Mouse (Mus musculus) MEL (cell line): ENCODE data around the gene Cckar. TPM values are rescaled to one million over a fixed set of nuclear protein-coding genes. Genes with fewer than 3 reads are reported as not detected.

Experiments
- DNase-seq: peaks from one replicate; pipeline ENCODE4 v3.0.0; 2011; ENCODE audit warnings: low read depth, low spot score
- H3K27ac ChIP-seq: 2 replicates; pipeline ENCODE4 v1.5.1; 2012; ENCODE audit warnings: low read depth, mild to moderate bottlenecking, control low read depth, low read length, moderate library complexity; ENCODE audit not compliant: control insufficient read depth
- H3K27me3 ChIP-seq, 2 experiments: fragments of 150-350 bp in 1 of 2; sonication (generic) in 1 of 2; 2 replicates each; pipeline ENCODE4 v1.6.1; 2012; ENCODE audit warnings: low read length in 2 of 2, mild to moderate bottlenecking in 2 of 2, improper control_type of control experiment in 1 of 2, moderate library complexity in 1 of 2; ENCODE audit not compliant: insufficient read depth in 2 of 2, control insufficient read depth in 1 of 2
- H3K36me3 ChIP-seq, 2 experiments: 2 replicates each; pipeline ENCODE4 v1.6.1; 2012 to 2014; ENCODE audit warnings: low read length in 2 of 2, improper control_type of control experiment in 1 of 2, inconsistent platforms in 1 of 2, mild to moderate bottlenecking in 1 of 2; ENCODE audit not compliant: insufficient read depth in 2 of 2, control insufficient read depth in 1 of 2
- H3K4me1 ChIP-seq, 2 experiments: fragments of 150-350 bp in 1 of 2; sonication (generic) in 1 of 2; 2 replicates each; pipeline ENCODE4 v1.6.1; 2012; ENCODE audit warnings: low read length in 2 of 2, improper control_type of control experiment in 1 of 2, mild to moderate bottlenecking in 1 of 2; ENCODE audit not compliant: insufficient read depth in 2 of 2, control insufficient read depth in 1 of 2
- H3K4me3 ChIP-seq, 2 experiments: fragments of 150-350 bp in 1 of 2; sonication (generic) in 1 of 2; 2 replicates each; pipeline ENCODE4 v1.5.1; 2012; ENCODE audit warnings: low read depth in 2 of 2, low read length in 2 of 2, mild to moderate bottlenecking in 2 of 2, moderate library complexity in 2 of 2, control low read depth in 1 of 2, improper control_type of control experiment in 1 of 2; ENCODE audit not compliant: control insufficient read depth in 1 of 2, insufficient read depth in 1 of 2
- H3K79me2 ChIP-seq: 2 replicates; pipeline ENCODE4 v1.6.1; 2012; ENCODE audit warnings: mild to moderate bottlenecking, low read length, moderate library complexity; ENCODE audit not compliant: control insufficient read depth, poor library complexity, insufficient read depth
- H3K9ac ChIP-seq: 2 replicates; pipeline ENCODE4 v1.6.1; 2012; ENCODE audit warnings: low read depth, mild to moderate bottlenecking, control low read depth, low read length, moderate library complexity; ENCODE audit not compliant: control insufficient read depth, poor library complexity, severe bottlenecking
- H3K9me3 ChIP-seq: fragments of 150-350 bp; sonication (generic); replicated peaks from 2 replicates; pipeline ENCODE4 v1.6.1; 2012; ENCODE audit warnings: mild to moderate bottlenecking, low read length, improper control_type of control experiment, moderate library complexity; ENCODE audit not compliant: insufficient read depth
- BHLHE40 ChIP-seq: IDR thresholded peaks from 2 replicates; pipeline ENCODE4 v1.6.1; 2012; ENCODE audit warnings: low read depth, mild to moderate bottlenecking, inconsistent platforms, low read length, improper control_type of control experiment, borderline replicate concordance
- CHD1 ChIP-seq: IDR thresholded peaks from 2 replicates; pipeline ENCODE4 v1.6.1; 2012; ENCODE audit warnings: low read depth, mild to moderate bottlenecking, inconsistent platforms, low read length, improper control_type of control experiment
- CHD2 ChIP-seq: IDR thresholded peaks from 2 replicates; pipeline ENCODE4 v1.6.1; 2011; ENCODE audit warnings: low read length, improper control_type of control experiment
- CTCF ChIP-seq, 3 experiments: IDR thresholded peaks in 2 of 3; conservative IDR thresholded peaks in 1 of 3; 2 replicates each; pipeline ENCODE4 v1.5.1; 2011 to 2012; ENCODE audit warnings: low read length in 3 of 3, low read depth in 2 of 3, mild to moderate bottlenecking in 2 of 3, improper control_type of control experiment in 1 of 3, inconsistent platforms in 1 of 3, mixed read lengths in 1 of 3, moderate library complexity in 1 of 3; ENCODE audit not compliant: control insufficient read depth in 1 of 3, insufficient read depth in 1 of 3, poor library complexity in 1 of 3, severe bottlenecking in 1 of 3
- E2F4 ChIP-seq: IDR thresholded peaks from 2 replicates; pipeline ENCODE4 v1.6.1; 2011; ENCODE audit warnings: low read depth, low read length, improper control_type of control experiment, borderline replicate concordance
- ELF1 ChIP-seq: IDR thresholded peaks from 2 replicates; pipeline ENCODE4 v1.6.1; 2014; ENCODE audit warnings: low read depth, mild to moderate bottlenecking, inconsistent platforms, low read length, improper control_type of control experiment, moderate library complexity
- EP300 ChIP-seq, 2 experiments: IDR thresholded peaks; 2 replicates each; pipeline ENCODE4 v1.6.1; 2011; ENCODE audit warnings: improper control_type of control experiment in 2 of 2, low read length in 2 of 2, low read depth in 1 of 2, mild to moderate bottlenecking in 1 of 2
- JUND ChIP-seq: IDR thresholded peaks from 2 replicates; pipeline ENCODE4 v1.6.1; 2011; ENCODE audit warnings: low read depth, mild to moderate bottlenecking, improper control_type of control experiment, low read length
- KAT2A ChIP-seq: conservative IDR thresholded peaks from 2 replicates; pipeline ENCODE4 v1.6.1; 2012; ENCODE audit warnings: low read depth, low read length, improper control_type of control experiment, inconsistent platforms
- MAZ ChIP-seq: IDR thresholded peaks from 2 replicates; pipeline ENCODE4 v1.6.1; 2012; ENCODE audit warnings: low read depth, mild to moderate bottlenecking, inconsistent platforms, low read length, improper control_type of control experiment
- MEF2A ChIP-seq: IDR thresholded peaks from 2 replicates; pipeline ENCODE4 v1.6.1; 2014; ENCODE audit warnings: low read depth, mild to moderate bottlenecking, inconsistent platforms, low read length, improper control_type of control experiment; ENCODE audit not compliant: poor library complexity, insufficient replicate concordance, severe bottlenecking; ENCODE audit errors: extremely low read depth
- MXI1 ChIP-seq: IDR thresholded peaks from 2 replicates; pipeline ENCODE4 v1.6.1; 2011; ENCODE audit warnings: mild to moderate bottlenecking, low read depth, low read length, improper control_type of control experiment
- NRF1 ChIP-seq: IDR thresholded peaks from 2 replicates; pipeline ENCODE4 v1.6.1; 2014; ENCODE audit warnings: low read depth, mild to moderate bottlenecking, inconsistent platforms, low read length, improper control_type of control experiment, moderate library complexity; ENCODE audit not compliant: poor library complexity, insufficient read depth, severe bottlenecking
- POLR2A ChIP-seq, 2 experiments: IDR thresholded peaks; 2 replicates each; pipeline ENCODE4 v1.6.1; 2011 to 2012; ENCODE audit warnings: low read length in 2 of 2, mild to moderate bottlenecking in 2 of 2, control low read depth in 1 of 2, improper control_type of control experiment in 1 of 2, low read depth in 1 of 2, moderate library complexity in 1 of 2; ENCODE audit not compliant: control insufficient read depth in 1 of 2, insufficient read depth in 1 of 2, poor library complexity in 1 of 2
- POLR2AphosphoS5 ChIP-seq: IDR thresholded peaks from 2 replicates; pipeline ENCODE4 v1.6.1; 2012; ENCODE audit warnings: low read depth, borderline replicate concordance, mild to moderate bottlenecking, inconsistent platforms, low read length, moderate library complexity, mixed read lengths
- RCOR1 ChIP-seq: IDR thresholded peaks from 2 replicates; pipeline ENCODE4 v1.6.1; 2012; ENCODE audit warnings: low read depth, mild to moderate bottlenecking, inconsistent platforms, low read length, improper control_type of control experiment
- SMC3 ChIP-seq: IDR thresholded peaks from 2 replicates; pipeline ENCODE4 v1.6.1; 2011; ENCODE audit warnings: low read depth, low read length, improper control_type of control experiment
- TBP ChIP-seq: IDR thresholded peaks from 2 replicates; pipeline ENCODE4 v1.8.0; 2011; ENCODE audit warnings: low read depth, low read length, improper control_type of control experiment
- TCF12 ChIP-seq: IDR thresholded peaks from 2 replicates; pipeline ENCODE4 v1.6.1; 2014; ENCODE audit warnings: low read depth, mild to moderate bottlenecking, inconsistent platforms, low read length, improper control_type of control experiment, moderate library complexity
- UBTF ChIP-seq: IDR thresholded peaks from 2 replicates; pipeline ENCODE4 v1.6.1; 2012; ENCODE audit warnings: low read depth, mild to moderate bottlenecking, inconsistent platforms, low read length, improper control_type of control experiment, moderate library complexity, borderline replicate concordance; ENCODE audit not compliant: insufficient read depth
- USF1 ChIP-seq: IDR thresholded peaks from 2 replicates; pipeline ENCODE4 v1.6.1; 2014; ENCODE audit warnings: low read depth, mild to moderate bottlenecking, inconsistent platforms, low read length, improper control_type of control experiment, moderate library complexity
- USF2 ChIP-seq, 2 experiments: IDR thresholded peaks; 2 replicates each; pipeline ENCODE4 v1.6.1; 2011 to 2012; ENCODE audit warnings: improper control_type of control experiment in 2 of 2, low read length in 2 of 2, borderline replicate concordance in 1 of 2, inconsistent platforms in 1 of 2, low read depth in 1 of 2, mild to moderate bottlenecking in 1 of 2; ENCODE audit not compliant: insufficient read depth in 1 of 2
- ZC3H11A ChIP-seq: IDR thresholded peaks from 2 replicates; pipeline ENCODE4 v1.6.1; 2012; ENCODE audit warnings: low read depth, mild to moderate bottlenecking, inconsistent platforms, low read length, improper control_type of control experiment
- ZNF384 ChIP-seq: IDR thresholded peaks from 2 replicates; pipeline ENCODE4 v1.6.1; 2012; ENCODE audit warnings: low read depth, mild to moderate bottlenecking, inconsistent platforms, low read length, improper control_type of control experiment
- polyA plus RNA-seq, 2 experiments: library from polyadenylated mRNA; stranded (reverse) in 1 of 2; unstranded in 1 of 2; fragments of >175 nt in 1 of 2; fragments of >200 nt in 1 of 2; gene quantifications; 2 replicates each; pipeline versions ENCODE4 v1.2.1 to v1.2.4; 2012; ENCODE audit warnings: low replicate concordance in 2 of 2, low read depth in 1 of 2; ENCODE audit not compliant: insufficient read length in 2 of 2, insufficient read depth in 1 of 2, missing spikeins in 1 of 2
- total RNA-seq: library from RNA; depleted of rRNA; stranded (reverse); fragments of 300-350 nt; gene quantifications from 2 replicates; pipeline ENCODE4 v1.2.3, GENCODE M21; 2012

The Cckar gene
- total and polyA plus RNA-seq, 3 experiments, result not detected

DNA sequence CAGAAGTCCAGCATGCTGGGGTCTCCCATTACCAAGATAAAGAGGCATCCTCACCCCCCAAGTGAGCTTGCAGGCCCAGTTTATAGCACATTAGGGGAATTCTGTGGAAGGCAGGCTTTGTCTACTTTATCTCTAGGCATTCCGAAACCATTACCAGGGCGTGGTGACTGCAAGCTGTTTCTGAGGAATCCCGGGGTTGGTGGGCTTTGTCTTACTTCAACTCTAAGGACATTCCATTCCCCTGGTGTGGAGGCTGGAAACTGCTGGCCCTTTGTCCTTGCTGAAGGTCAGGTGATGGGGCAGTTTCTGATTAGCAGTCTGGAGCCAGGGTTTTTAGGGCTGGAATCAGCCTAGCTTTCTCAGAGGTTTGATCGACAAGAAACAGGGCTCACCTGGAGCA, 36.0 kb downstream of the Cckar start:
- Histone ChIP-seq H3K27ac (no peak overlapping the region), H3K36me3 (no peaks in the 10 kb centered on the region), H3K4me3 (no peak overlapping the region), H3K79me2 (no peaks in the 10 kb centered on the region), H3K9ac (no peak overlapping the region), H3K9me3 (no peaks in the 10 kb centered on the region), H3K4me1 (no peaks in the 10 kb centered on the region), H3K27me3 (no peaks in the 10 kb centered on the region)
- DNase-seq, result no peak
- TF ChIP-seq E2F4 (no peak), CTCF (IDR thresholded peaks at IDR 0.05 in 2 of 3, conservative IDR thresholded peaks at IDR 0.05 in 1 of 3; ENCODE audit: control insufficient read depth in 1 of 3, insufficient read depth in 1 of 3, low read depth in 2 of 3, low read length in 3 of 3, poor library complexity in 1 of 3, severe bottlenecking in 1 of 3) (no peak), JUND (no peak), POLR2AphosphoS5 (no peak), ZC3H11A (no peak), CHD1 (no peak), ELF1 (no peak), KAT2A (no peak)

GRCm38 (mm10) chr5:53670321-53670938, 37.1 kb downstream of the Cckar start:
- H3K79me2 ChIP-seq, result no peaks in the 10 kb centered on the region
- no peak overlapping the region for H3K27ac ChIP-seq
- TF ChIP-seq CHD1 (no peak), NRF1 (no peak), TBP (no peak), MAZ (no peak), MXI1 (no peak), ZNF384 (no peak), CHD2 (no peak), EP300 (IDR thresholded peaks at IDR 0.05; ENCODE audit: low read depth in 1 of 2, low read length in 2 of 2) (no peak), TCF12 (no peak), USF1 (no peak), UBTF (no peak), MEF2A (no peak), POLR2A (IDR thresholded peaks at IDR 0.05; ENCODE audit: control insufficient read depth in 1 of 2, insufficient read depth in 1 of 2, low read depth in 1 of 2, low read length in 2 of 2, poor library complexity in 1 of 2) (no peak), USF2 (IDR thresholded peaks at IDR 0.05; ENCODE audit: borderline replicate concordance in 1 of 2, insufficient read depth in 1 of 2, low read depth in 1 of 2, low read length in 2 of 2) (no peak), RCOR1 (no peak), SMC3 (no peak), POLR2AphosphoS5 (no peak), BHLHE40 (no peak)
- TF ChIP-seq, all 39 proteins: peak for 0
- Histone ChIP-seq H3K9me3 (no peaks in the 10 kb centered on the region), H3K9ac (no peak overlapping the region), H3K4me1 (no peaks in the 10 kb centered on the region), H3K4me3 (no peak overlapping the region), H3K36me3 (no peaks in the 10 kb centered on the region), H3K27me3 (no peaks in the 10 kb centered on the region)
- DNase-seq, result no peak
